Mouse (Mus musculus): ENCODE measurements around the gene Igfbp2.

- no peak for TF ChIP-seq POLR2A (IDR thresholded peaks at IDR 0.05; ENCODE audit: extremely low read depth, insufficient read depth, low read length)
- TF ChIP-seq CTCF (IDR thresholded peaks at IDR 0.05; ENCODE audit: low read depth, low read length): no peak
These were observed 15.0 kb upstream of the Igfbp2 start for GRCm38 (mm10) chr1:72809304-72809703.
